Mouse (Mus musculus) spleen, adult 2 months (tissue): ENCODE results near the gene Atp8a1. TPM values are rescaled to one million over a fixed set of nuclear protein-coding genes. Genes with fewer than 3 reads are reported as not detected.

ENCODE experiments used
- DNase-seq, 2 experiments: peaks; one replicate each; pipeline versions ENCODE4 v3.0.0 to v3.0.0-alpha.2; 2012 to 2021; ENCODE audit warnings: low spot score in 2 of 2, low read depth in 1 of 2
- H3K27ac ChIP-seq: fragments of 200-500 bp; 2 replicates; pipeline ENCODE4 v1.5.1; 2012; ENCODE audit warnings: low read length, inconsistent platforms; ENCODE audit not compliant: insufficient read depth
- H3K27me3 ChIP-seq: fragments of 200-500 bp; 2 replicates; pipeline ENCODE4 v1.6.1; 2012; ENCODE audit warnings: mild to moderate bottlenecking, moderate library complexity, low read length, inconsistent platforms; ENCODE audit not compliant: control insufficient read depth, insufficient read depth
- H3K36me3 ChIP-seq: fragments of 200-500 bp; 2 replicates; pipeline ENCODE4 v1.6.1; 2012; ENCODE audit warnings: mild to moderate bottlenecking, low read length, inconsistent platforms; ENCODE audit not compliant: control insufficient read depth, insufficient read depth
- H3K4me1 ChIP-seq: fragments of 200-500 bp; 2 replicates; pipeline ENCODE4 v1.6.1; 2011; ENCODE audit warnings: inconsistent platforms; ENCODE audit not compliant: control insufficient read depth, insufficient read depth, insufficient read length
- H3K4me3 ChIP-seq: fragments of 200-500 bp; 2 replicates; pipeline ENCODE4 v1.5.1; 2011; ENCODE audit warnings: mild to moderate bottlenecking, inconsistent platforms; ENCODE audit not compliant: insufficient read depth, insufficient read length; ENCODE audit errors: extremely low read depth
- CTCF ChIP-seq: fragments of 200-500 bp; IDR thresholded peaks from 2 replicates; pipeline ENCODE4 v1.5.1; 2011; ENCODE audit warnings: mild to moderate bottlenecking, inconsistent platforms; ENCODE audit not compliant: insufficient read depth, insufficient read length, insufficient replicate concordance; ENCODE audit errors: extremely low read depth
- POLR2A ChIP-seq: fragments of 200-500 bp; IDR thresholded peaks from 2 replicates; pipeline ENCODE4 v1.6.1; 2011; ENCODE audit warnings: low read depth, low read length, inconsistent platforms
- WGBS: fragments of 180-500 bp; shearing (Covaris S2); methylation state at CpG from one replicate; pipeline ENCODE4 v1.1.7; 2018; 5-methylcytosine and 5-hydroxymethylcytosine counted together
- polyA plus RNA-seq: library from polyadenylated mRNA; depleted of rRNA; stranded (reverse); fragments of >200 nt; gene quantifications from 2 replicates; pipeline ENCODE4 v1.2.3, GENCODE M21; 2012

Atp8a1 gene
- polyA plus RNA-seq, 1 experiment, result 24.6 TPM

DNA sequence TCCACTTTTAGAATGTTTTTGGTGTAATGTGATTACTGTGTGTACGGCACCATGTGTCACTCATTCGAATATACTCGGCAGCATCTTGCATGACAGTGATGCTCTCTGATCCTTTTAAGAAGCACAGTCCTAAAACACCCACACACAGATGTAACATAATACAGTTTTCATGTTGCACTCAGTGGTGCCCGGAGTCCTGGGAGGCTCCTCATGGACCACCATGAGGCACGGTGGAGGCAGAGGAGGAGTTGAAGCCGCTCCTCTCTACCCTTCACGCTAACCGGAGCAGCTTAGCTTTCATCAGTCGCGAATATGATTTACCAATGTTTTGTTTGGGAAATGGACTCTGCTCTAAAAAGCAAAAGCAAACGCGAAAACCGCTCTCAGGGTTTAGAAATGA lies 120.4 kb downstream of the Atp8a1 start:
- 97% methylated on average over 13 of the region's 13 CpGs for WGBS
- DNase-seq, result no peak
- Histone ChIP-seq H3K4me3 (no peak overlapping the region), H3K27ac (no peak overlapping the region), H3K27me3 (no peaks in the 10 kb centered on the region), H3K4me1 (no peaks in the 10 kb centered on the region), H3K36me3 (peaks cover 29% of the 10 kb centered on the region)
- TF ChIP-seq CTCF, result no peak
- TF ChIP-seq POLR2A, result no peak

DNA sequence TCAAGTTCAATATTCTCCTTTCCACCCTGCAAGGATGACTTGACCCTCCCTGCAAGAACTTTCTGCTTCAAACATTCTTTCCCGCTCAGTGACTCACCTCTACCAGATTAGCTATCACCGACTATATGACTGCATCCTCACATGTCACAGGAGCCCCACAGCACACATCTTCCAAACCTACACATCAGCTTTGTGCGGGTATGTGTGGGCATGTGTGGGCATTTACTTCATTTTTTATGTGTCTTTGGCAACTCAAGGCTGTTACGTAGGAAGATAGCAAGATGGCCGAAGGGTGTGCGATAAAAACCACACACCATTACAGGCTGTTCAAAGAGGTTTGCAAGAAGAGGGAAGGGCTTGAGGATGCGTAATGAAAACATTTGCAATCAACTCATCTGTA lies 145.6 kb downstream of the Atp8a1 start:
- peaks cover 27% of the 10 kb centered on the region for H3K36me3 ChIP-seq
- no peak for TF ChIP-seq CTCF
- TF ChIP-seq POLR2A, result no peak
- no peak for DNase-seq
- 97% methylated on average over 7 of the region's 7 CpGs for WGBS
- H3K4me1 ChIP-seq, result no peaks in the 10 kb centered on the region
- no peak overlapping the region for H3K27ac ChIP-seq
- no peak overlapping the region for H3K4me3 ChIP-seq
- H3K27me3 ChIP-seq, result no peaks in the 10 kb centered on the region

DNA sequence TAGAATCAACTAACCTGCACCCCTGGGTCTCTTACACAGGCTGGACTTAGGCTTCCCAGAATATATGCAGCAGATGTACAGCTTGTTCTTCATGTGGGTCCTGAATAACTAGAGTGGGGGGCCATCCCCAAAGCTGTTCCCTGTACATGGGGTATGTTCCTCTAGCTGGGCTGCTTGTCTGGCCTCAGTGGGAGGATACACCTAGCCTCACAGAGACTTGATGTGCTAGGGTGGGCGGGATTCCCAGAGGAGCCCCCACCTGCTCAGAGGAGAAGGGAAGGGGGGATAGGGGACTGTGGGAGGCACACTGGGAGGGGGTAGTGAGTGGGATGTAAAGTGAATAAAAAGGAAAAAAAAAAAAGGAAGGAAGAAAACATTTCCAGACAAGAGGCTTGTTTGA lies 147.8 kb downstream of the Atp8a1 start:
- no peak overlapping the region for H3K4me3 ChIP-seq
- DNase-seq, result no peak
- no peaks in the 10 kb centered on the region for H3K4me1 ChIP-seq
- peaks cover 19% of the 10 kb centered on the region for H3K36me3 ChIP-seq
- H3K27ac ChIP-seq, result no peak overlapping the region
- WGBS, result 95% methylated on average over 1 of the region's 1 CpGs
- H3K27me3 ChIP-seq, result no peaks in the 10 kb centered on the region
- TF ChIP-seq CTCF (no peak), POLR2A (no peak)

DNA sequence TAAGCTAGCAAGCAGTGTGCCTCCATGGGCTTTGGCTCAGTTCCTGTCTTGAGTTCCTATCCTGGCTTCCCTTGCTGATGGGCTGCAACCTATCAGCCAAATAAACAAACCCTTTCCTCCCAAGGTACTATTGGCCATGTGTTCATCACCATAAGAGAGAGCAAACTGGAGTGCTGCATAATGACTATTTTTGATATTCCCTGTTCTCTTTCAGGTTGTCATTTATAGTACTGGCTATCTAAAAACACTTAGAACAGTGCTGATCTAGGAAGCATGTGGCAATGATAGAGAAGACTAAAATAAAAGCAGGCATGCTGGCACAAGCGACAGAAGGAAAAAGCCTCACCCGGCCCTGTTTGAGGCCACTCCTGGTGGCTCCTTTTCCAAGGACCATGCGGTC lies 149.1 kb downstream of the Atp8a1 start:
- TF ChIP-seq CTCF, result no peak
- TF ChIP-seq POLR2A, result no peak
- Histone ChIP-seq H3K4me3 (no peak overlapping the region), H3K27ac (no peak overlapping the region), H3K27me3 (no peaks in the 10 kb centered on the region), H3K36me3 (peaks cover 16% of the 10 kb centered on the region), H3K4me1 (no peaks in the 10 kb centered on the region)
- DNase-seq, result no peak
- WGBS, result 95% methylated on average over 3 of the region's 3 CpGs

DNA sequence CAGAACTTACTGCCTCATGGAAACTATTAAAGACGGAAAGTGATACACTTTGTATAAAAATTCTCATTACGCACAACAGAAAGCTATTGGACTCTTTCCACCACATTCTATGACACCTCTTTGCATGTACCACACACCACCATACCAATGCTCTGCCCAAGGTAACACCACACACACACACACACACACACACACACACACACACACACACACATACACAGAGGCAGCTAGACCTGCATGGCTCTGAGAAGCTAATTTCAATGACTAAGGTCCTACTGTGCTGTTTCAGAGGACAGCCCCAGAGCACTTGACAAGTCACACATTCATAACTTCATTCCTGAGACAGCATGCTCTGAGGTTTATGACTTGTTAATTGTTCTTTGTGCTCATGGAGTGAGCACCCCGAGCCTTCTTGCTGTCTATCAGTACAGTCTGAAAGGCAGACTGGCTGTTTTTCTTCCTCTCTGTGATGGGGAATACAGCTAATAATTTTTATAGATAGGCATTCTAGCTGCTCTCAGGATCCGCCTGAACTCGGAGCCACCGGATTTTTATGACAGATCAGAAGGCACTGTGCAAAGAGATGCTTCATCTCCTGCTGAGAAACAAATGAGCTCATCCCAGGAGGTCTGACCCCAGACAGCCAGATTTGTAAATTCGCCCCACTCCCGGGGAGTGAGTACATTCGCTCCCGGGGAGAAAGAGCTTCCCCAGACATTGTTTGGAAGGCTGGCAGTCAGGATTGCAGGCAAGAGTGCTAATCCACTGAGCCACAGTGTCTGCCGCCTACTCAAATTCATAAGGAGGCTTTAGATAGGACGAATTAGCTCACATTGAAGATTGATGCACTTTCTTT lies 150.3 kb downstream of the Atp8a1 start:
- Histone ChIP-seq H3K36me3 (peaks cover 13% of the 10 kb centered on the region), H3K4me3 (no peak overlapping the region), H3K4me1 (no peaks in the 10 kb centered on the region), H3K27ac (no peak overlapping the region), H3K27me3 (no peaks in the 10 kb centered on the region)
- WGBS, result 90% methylated on average over 12 of the region's 12 CpGs
- TF ChIP-seq CTCF (no peak), POLR2A (no peak)
- DNase-seq, result no peak

DNA sequence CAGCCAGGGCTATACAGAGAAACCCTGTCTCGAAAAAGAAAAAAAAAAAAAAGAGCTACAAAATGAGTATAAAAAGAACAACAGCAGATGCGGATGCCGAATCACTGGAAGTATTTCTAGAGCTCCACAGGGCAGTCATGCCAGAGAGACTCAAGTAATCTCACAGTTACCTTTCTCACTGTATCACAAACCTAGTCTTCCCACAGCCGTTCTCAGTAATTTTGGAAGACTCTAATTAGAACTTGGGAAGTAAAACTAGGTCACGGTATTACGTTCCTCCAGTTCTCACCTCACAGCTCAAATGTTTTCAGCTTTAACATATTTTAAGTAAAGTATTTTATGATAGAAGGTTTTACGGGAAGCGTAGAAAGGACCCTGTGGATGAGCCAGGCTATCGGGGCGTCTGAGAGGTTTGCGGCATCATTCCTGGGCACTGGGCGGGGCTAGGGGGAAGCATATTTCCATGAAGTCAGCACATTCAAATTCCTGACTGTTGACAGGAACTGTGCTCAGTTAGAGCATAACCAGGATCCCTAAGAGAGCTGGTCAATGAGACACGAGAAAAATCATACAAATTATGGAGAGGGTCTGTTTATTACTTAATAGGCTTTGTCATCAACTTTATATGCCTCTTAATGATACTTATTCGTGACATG lies 152.1 kb downstream of the Atp8a1 start:
- WGBS, result 90% methylated on average over 14 of the region's 14 CpGs
- Histone ChIP-seq H3K36me3 (peaks cover 7% of the 10 kb centered on the region), H3K27ac (no peak overlapping the region), H3K27me3 (no peaks in the 10 kb centered on the region), H3K4me1 (no peaks in the 10 kb centered on the region), H3K4me3 (no peak overlapping the region)
- TF ChIP-seq CTCF, result no peak
- no peak for TF ChIP-seq POLR2A
- no peak for DNase-seq

DNA sequence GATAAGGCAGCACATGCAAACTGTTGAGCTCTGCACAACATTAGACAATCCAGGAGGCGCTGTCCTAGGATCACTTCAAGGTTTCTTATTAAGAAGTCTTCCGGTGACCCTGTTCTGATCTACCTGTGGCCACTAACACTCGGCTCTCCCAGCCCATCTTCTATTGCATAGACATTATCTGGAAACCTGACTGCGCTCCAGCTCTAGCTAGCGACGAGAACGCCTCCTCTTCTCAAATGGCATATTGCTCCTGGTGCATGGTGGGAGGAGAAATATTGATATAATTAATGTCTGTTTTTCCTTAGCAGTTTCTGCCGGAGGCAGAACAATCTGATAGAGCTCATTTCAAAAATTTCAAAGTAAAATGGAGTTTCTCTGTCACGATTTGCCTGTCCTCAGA lies 156.9 kb downstream of the Atp8a1 start:
- TF ChIP-seq CTCF, result no peak
- no peak for TF ChIP-seq POLR2A
- H3K4me1 ChIP-seq, result no peaks in the 10 kb centered on the region
- H3K27ac ChIP-seq, result no peak overlapping the region
- 96% methylated on average over 9 of the region's 9 CpGs for WGBS
- no peak overlapping the region for H3K4me3 ChIP-seq
- DNase-seq, result no peak
- peaks cover 8% of the 10 kb centered on the region for H3K36me3 ChIP-seq
- no peaks in the 10 kb centered on the region for H3K27me3 ChIP-seq
